Mouse (Mus musculus): Measurements from ENCODE around the gene Bricd5. TPM values are rescaled to one million over a fixed set of nuclear protein-coding genes. Genes with fewer than 3 reads are reported as not detected.

Gene Bricd5
- total and polyA plus RNA-seq, 3 experiments, result 0.98 TPM; not detected in 2

DNA sequence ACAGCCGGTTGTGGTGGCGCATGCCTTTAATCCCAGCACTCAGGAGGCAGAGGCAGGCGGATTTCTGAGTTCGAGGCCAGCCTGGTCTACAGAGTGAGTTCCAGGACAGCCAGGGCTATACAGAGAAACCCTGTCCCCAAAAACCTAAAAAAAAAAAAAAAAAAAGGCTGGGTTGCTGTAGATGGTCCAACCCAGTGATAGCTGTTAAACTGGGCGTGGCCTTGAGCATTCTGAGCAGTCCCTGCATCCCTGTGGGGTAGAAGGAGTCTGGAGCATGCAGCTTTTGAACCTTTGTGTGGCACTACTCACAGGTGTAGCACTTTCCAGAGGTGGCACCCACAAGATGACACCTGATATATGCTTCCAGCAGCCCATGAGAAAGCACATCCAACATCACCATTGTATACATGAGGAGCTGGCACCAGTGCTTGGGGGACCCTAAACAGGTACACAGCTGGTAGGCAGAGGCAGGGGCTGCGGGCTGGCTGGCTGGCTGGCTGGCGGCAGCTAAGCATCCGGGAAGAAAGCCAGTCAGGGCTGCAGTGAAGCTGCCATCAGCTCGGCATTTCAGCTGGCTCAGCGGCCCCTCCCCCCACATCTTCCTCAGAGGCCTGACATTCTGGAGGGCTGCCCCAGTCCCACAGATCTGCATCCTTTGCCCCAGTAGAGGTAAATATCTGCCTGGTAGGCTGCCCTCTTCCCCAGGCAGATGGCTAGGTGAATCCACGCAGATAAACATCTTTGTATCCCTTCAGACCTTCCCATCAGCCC is 11.6 kb downstream of the Bricd5 start:
- Histone ChIP-seq H3K4me1 (ENCODE audit: control insufficient read depth in 1 of 2, insufficient read depth in 2 of 2) (peaks cover 6 to 9% of the 10 kb centered on the region in 2 experiments; a peak in 3 of 4 replicates), H3K4me3 (replicated peaks in 1 of 3; ENCODE audit: low read depth in 2 of 3, low read length in 2 of 3, poor library complexity in 1 of 3) (no peak overlapping the region), H3K9ac (ENCODE audit: insufficient read depth, low read depth) (no peak overlapping the region), H3K27ac (ENCODE audit: insufficient read depth, low read depth) (no peak overlapping the region), H3K9me3 (replicated peaks; ENCODE audit: low read length) (no peaks in the 10 kb centered on the region), H3K4me2 (ENCODE audit: insufficient read depth, low read depth, poor library complexity, severe bottlenecking) (no peak overlapping the region), H3K79me2 (replicated peaks; ENCODE audit: control insufficient read depth, extremely low read depth, insufficient read depth, poor library complexity, severe bottlenecking) (no peaks in the 10 kb centered on the region), H3K36me3 (replicated peaks in 1 of 2; ENCODE audit: control insufficient read depth in 1 of 2, insufficient read depth in 1 of 2, low read length in 1 of 2) (no peaks in the 10 kb centered on the region), H3K27me3 (replicated peaks) (peaks cover 45% of the 10 kb centered on the region)
- no peak for TF ChIP-seq CHD2 (IDR thresholded peaks at IDR 0.05; ENCODE audit: low read length)
- TF ChIP-seq CHD1 (IDR thresholded peaks at IDR 0.05; ENCODE audit: low read depth, low read length), result no peak
- DNase-seq (ENCODE audit: extremely low read depth), result no peak
- in situ Hi-C loops (cut with MboI; ENCODE audit: low pct_ligation_motif_present, low pct_unique_long_range_greater_than_20kb, low sequenced_read_pairs), result no loop called here
- dilution Hi-C loops (cut with MboI; ENCODE audit: extremely low pct_ligation_motif_present, extremely low pct_unique_long_range_greater_than_20kb, low sequenced_read_pairs), result no loop called here

DNA sequence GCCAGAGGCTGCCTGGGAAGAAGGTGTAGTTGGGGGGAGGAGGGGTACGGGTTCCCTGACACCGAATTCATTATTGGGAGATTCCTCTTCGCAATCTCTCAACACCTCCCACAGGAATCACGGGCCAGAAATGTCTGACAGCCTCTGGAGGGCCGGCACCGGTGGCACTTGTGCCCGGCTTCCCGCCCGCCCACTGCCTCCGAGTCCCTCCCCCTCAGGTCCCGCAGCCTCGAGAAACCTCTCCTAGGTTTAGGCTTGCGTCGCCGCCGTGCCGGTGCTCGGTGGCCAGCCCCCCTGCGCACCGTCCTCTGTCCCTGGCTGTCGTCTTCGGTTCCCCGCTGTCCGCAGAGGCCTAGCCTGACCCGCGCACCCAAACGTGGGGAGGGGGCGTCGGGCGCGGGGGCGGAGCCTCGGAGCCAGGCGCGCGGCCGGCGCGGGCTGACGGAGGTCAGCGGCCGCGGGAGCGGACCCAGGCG is 14.5 kb downstream of the Bricd5 start, which contains the start of gene Caskin1:
Gene Caskin1, plus strand, starts transcription at position 416 of the 476 bp plus-strand sequence.
- Histone ChIP-seq H3K9me3 (replicated peaks; ENCODE audit: low read length) (no peaks in the 10 kb centered on the region), H3K27me3 (replicated peaks) (peaks cover 56% of the 10 kb centered on the region), H3K36me3 (replicated peaks in 1 of 2; ENCODE audit: control insufficient read depth in 1 of 2, insufficient read depth in 1 of 2, low read length in 1 of 2) (no peaks in the 10 kb centered on the region), H3K4me1 (ENCODE audit: control insufficient read depth in 1 of 2, insufficient read depth in 2 of 2) (peaks cover 5 to 6% of the 10 kb centered on the region in 2 experiments; a peak in 2 of 4 replicates), H3K27ac (ENCODE audit: insufficient read depth, low read depth) (no peak within 1 kb of the TSS), H3K4me3 (replicated peaks in 1 of 3; ENCODE audit: low read depth in 2 of 3, low read length in 2 of 3, poor library complexity in 1 of 3) (peak within 1 kb of the TSS in 1 of 3 experiments; percentile 47), H3K79me2 (replicated peaks; ENCODE audit: control insufficient read depth, extremely low read depth, insufficient read depth, poor library complexity, severe bottlenecking) (no peaks in the 10 kb centered on the region), H3K9ac (ENCODE audit: insufficient read depth, low read depth) (no peak within 1 kb of the TSS; the same call in 1 of the 2 replicates), H3K4me2 (ENCODE audit: insufficient read depth, low read depth, poor library complexity, severe bottlenecking) (peak within 1 kb of the TSS; percentile 76)
- TF ChIP-seq ZKSCAN1 (IDR thresholded peaks at IDR 0.05; ENCODE audit: borderline replicate concordance, low read depth, low read length) (no peak), ZMIZ1 (IDR thresholded peaks at IDR 0.05; ENCODE audit: low read depth, low read length) (no peak), SIN3A (IDR thresholded peaks at IDR 0.05; ENCODE audit: low read length) (no peak), JUN (IDR thresholded peaks at IDR 0.05; ENCODE audit: insufficient read depth, low read depth, low read length) (no peak), MYC (IDR thresholded peaks at IDR 0.05; ENCODE audit: low read depth, low read length) (no peak), RCOR1 (conservative IDR thresholded peaks at IDR 0.05; ENCODE audit: low read depth, low read length) (no peak)
- dilution Hi-C loops (cut with MboI; ENCODE audit: extremely low pct_ligation_motif_present, extremely low pct_unique_long_range_greater_than_20kb, low sequenced_read_pairs) (no loop called here), in situ Hi-C loops (cut with MboI; ENCODE audit: low pct_ligation_motif_present, low pct_unique_long_range_greater_than_20kb, low sequenced_read_pairs) (no loop called here)
- DNase-seq (ENCODE audit: extremely low read depth), result no peak

DNA sequence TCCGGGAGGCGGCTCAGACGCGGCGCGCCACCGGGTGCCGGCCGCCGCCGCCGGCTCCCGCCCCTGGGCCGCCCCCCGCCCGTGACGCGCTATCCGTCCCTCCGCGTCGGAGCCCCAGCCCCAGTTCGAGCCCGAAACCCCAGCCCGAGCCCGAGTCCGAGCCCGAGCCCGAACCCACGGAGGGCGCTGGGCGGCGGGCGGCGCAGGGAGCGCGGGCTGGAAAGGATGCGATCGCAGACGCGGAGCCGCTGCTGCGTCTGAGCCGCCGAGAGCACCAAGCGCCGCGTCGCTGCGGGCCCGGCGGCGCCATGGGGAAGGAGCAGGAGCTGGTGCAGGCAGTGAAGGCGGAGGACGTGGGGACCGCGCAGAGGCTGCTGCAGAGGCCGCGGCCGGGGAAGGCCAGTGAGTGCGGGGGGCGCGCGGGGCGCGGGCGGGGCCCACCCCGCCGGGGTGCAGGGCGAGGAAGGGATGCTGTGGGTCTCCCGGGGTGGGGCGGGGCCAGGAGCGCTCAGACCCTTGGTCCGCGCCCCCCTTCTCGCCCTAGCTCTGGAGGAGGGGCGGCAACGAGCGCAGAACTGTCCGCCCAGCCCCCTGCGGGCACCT is 15.1 kb downstream of the Bricd5 start:
- no peak for DNase-seq (ENCODE audit: extremely low read depth)
- H3K27me3 ChIP-seq (replicated peaks), result peaks cover 56% of the 10 kb centered on the region
- H3K9me3 ChIP-seq (replicated peaks; ENCODE audit: low read length), result no peaks in the 10 kb centered on the region
- no peak overlapping the region for H3K27ac ChIP-seq (ENCODE audit: insufficient read depth, low read depth)
- dilution Hi-C loops (cut with MboI; ENCODE audit: extremely low pct_ligation_motif_present, extremely low pct_unique_long_range_greater_than_20kb, low sequenced_read_pairs) (no loop called here), in situ Hi-C loops (cut with MboI; ENCODE audit: low pct_ligation_motif_present, low pct_unique_long_range_greater_than_20kb, low sequenced_read_pairs) (no loop called here)
- H3K4me2 ChIP-seq (ENCODE audit: insufficient read depth, low read depth, poor library complexity, severe bottlenecking), result peak overlapping the region; percentile 76
- no peak overlapping the region; the same call in 1 of the 2 replicates for H3K9ac ChIP-seq (ENCODE audit: insufficient read depth, low read depth)
- H3K79me2 ChIP-seq (replicated peaks; ENCODE audit: control insufficient read depth, extremely low read depth, insufficient read depth, poor library complexity, severe bottlenecking), result no peaks in the 10 kb centered on the region
- H3K36me3 ChIP-seq (replicated peaks in 1 of 2; ENCODE audit: control insufficient read depth in 1 of 2, insufficient read depth in 1 of 2, low read length in 1 of 2), result no peaks in the 10 kb centered on the region
- peaks cover 5 to 6% of the 10 kb centered on the region in 2 experiments; a peak in 2 of 4 replicates for H3K4me1 ChIP-seq (ENCODE audit: control insufficient read depth in 1 of 2, insufficient read depth in 2 of 2)
- peak overlapping the region in 1 of 3 experiments; percentile 47 for H3K4me3 ChIP-seq (replicated peaks in 1 of 3; ENCODE audit: low read depth in 2 of 3, low read length in 2 of 3, poor library complexity in 1 of 3)
- TF ChIP-seq UBTF (IDR thresholded peaks at IDR 0.05; ENCODE audit: low read depth, low read length) (peak; percentile 83; the same call in 1 of the 2 replicates), ZKSCAN1 (IDR thresholded peaks at IDR 0.05; ENCODE audit: borderline replicate concordance, low read depth, low read length) (no peak)
